Mouse (Mus musculus) G1E (cell line): ENCODE data around the gene Cplx2.

Source experiments
- CTCF ChIP-seq: IDR thresholded peaks from 2 replicates; pipeline ENCODE4 v1.5.1; 2012; ENCODE audit warnings: low read depth, low read length, inconsistent platforms, mixed read lengths
- GATA1 ChIP-seq: IDR thresholded peaks from 2 replicates; pipeline ENCODE4 v1.6.1; 2012; ENCODE audit warnings: borderline replicate concordance, low read length, inconsistent platforms, mixed read lengths
- GATA2 ChIP-seq: IDR thresholded peaks from 2 replicates; pipeline ENCODE4 v1.6.1; 2012; ENCODE audit warnings: low read depth, low read length, inconsistent platforms, borderline replicate concordance
- POLR2AphosphoS5 ChIP-seq: IDR thresholded peaks from 2 replicates; pipeline ENCODE4 v1.6.1; 2012; ENCODE audit warnings: low read depth, low read length, inconsistent platforms; ENCODE audit not compliant: insufficient replicate concordance
- TAL1 ChIP-seq: conservative IDR thresholded peaks from 2 replicates; pipeline ENCODE4 v1.6.1; 2012; ENCODE audit warnings: low read depth, low read length, inconsistent platforms, mixed read lengths

DNA sequence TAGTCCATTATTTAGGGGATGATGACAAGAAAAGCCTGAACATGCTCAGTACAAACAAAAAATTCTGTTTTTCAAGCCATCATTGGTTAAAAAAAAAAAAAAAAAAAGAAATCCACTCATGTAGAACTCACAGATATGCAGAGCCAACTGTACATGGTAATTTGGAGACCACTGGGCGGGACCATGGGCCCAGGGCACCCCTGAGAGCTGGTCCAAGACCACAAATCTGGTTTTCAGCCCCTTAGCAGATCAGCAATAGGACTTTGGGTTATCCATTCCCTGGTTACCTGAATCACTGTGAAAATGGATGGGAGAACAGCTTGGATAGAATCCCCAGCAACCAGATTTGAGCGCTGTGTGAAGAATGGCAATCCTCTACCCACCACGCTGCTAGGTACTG lies 40.5 kb downstream of the Cplx2 start:
- no peak for TF ChIP-seq CTCF
- TF ChIP-seq GATA1: no peak
- TF ChIP-seq POLR2AphosphoS5: no peak
- TF ChIP-seq TAL1: no peak
- TF ChIP-seq GATA2: no peak
